23 mouse cellular contexts compared by ENCODE assay signal in the genomic region with DNA sequence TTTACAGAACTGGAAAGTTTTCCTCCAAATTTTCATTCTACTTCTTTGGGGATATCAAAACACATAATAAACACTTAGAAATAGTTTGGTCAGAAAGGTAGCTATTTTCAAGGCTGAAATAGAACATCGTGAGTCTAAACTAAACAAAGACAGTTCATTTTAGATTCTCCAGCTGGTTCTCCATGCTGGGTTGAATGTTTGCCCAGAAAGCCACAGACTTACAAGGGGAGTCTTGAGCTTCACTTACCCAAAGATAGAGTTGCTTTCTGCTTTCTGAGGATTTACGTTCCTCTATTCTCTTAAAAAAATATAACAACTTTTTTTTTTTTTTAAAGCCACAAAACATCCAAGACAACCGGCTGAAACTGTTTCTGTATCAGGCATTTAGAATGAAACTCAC. TPM values are rescaled to one million over a fixed set of nuclear protein-coding genes. Genes with fewer than 3 reads are reported as not detected.
A peak's percentile ranks its signal among the peaks of the same experiment; 100 is the strongest.
DNase-seq lines count a peak whose midpoint lies in the region; ATAC-seq and TF ChIP-seq lines count a peak whose summit lies in the region.
"Had no signal": no experiment of that assay in that cellular context is flagged by ENCODE, and none has a peak within 500 bp of the region (broad histone marks: within the 10 kb centered on the region; RNA-seq: fewer than 3 reads in every experiment).

No protein-coding gene starts in this region.

- peak; percentile 8 for DNase-seq in forebrain, postnatal 0 days
- peak; percentile 23 for DNase-seq in layer of hippocampus, adult 9-11 months
- DNase-seq in layer of hippocampus, adult 8-10 months (ENCODE audit: low spot score in 2 of 2): no peak
- peak; percentile 7 for DNase-seq in right cerebral cortex, adult 18-20 months
- no peak for DNase-seq in right cerebral cortex, adult 2 months (ENCODE audit: low spot score in 2 of 2)
- DNase-seq in adipocyte (ENCODE audit: low spot score): no peak
- DNase-seq: adrenal gland, adult 2 months; adrenal gland, postnatal 36 days; cerebellum, adult 11 months; cerebellum, adult 8-10 months; cerebellum, postnatal 25 days; gastrocnemius, postnatal 36 days; heart, adult 11 months; heart, postnatal 36 days had no signal

- H3K4me1 ChIP-seq in forebrain, postnatal 0 days (ENCODE audit: insufficient read depth): no peaks in the 10 kb centered on the region
- no peaks in the 10 kb centered on the region for H3K4me1 ChIP-seq in forebrain, embryonic 15.5 days
- H3K4me1 ChIP-seq: embryonic facial prominence, embryonic 13.5 days; forebrain, embryonic 13.5 days; heart, embryonic 13.5 days; hindbrain, embryonic 15.5 days had no signal

- no peak overlapping the region for H3K4me2 ChIP-seq in forebrain, postnatal 0 days (ENCODE audit: low read depth)
- no peak overlapping the region for H3K4me2 ChIP-seq in forebrain, embryonic 15.5 days (replicated peaks)
- H3K4me2 ChIP-seq: embryonic facial prominence, embryonic 13.5 days; forebrain, embryonic 13.5 days; heart, embryonic 13.5 days; hindbrain, embryonic 15.5 days had no signal

- H3K27me3 ChIP-seq in forebrain, postnatal 0 days (ENCODE audit: insufficient read depth, low read length): no peaks in the 10 kb centered on the region
- no peaks in the 10 kb centered on the region for H3K27me3 ChIP-seq in forebrain, embryonic 15.5 days
- H3K27me3 ChIP-seq: embryonic facial prominence, embryonic 13.5 days; forebrain, embryonic 13.5 days; heart, embryonic 13.5 days; hindbrain, embryonic 15.5 days had no signal

- H3K9me3 ChIP-seq in forebrain, postnatal 0 days (ENCODE audit: low read length): no peaks in the 10 kb centered on the region
- H3K9me3 ChIP-seq in forebrain, embryonic 15.5 days: no peaks in the 10 kb centered on the region
- H3K9me3 ChIP-seq: embryonic facial prominence, embryonic 13.5 days; forebrain, embryonic 13.5 days; heart, embryonic 13.5 days; hindbrain, embryonic 15.5 days had no signal

- no peak overlapping the region for H3K4me3 ChIP-seq in forebrain, postnatal 0 days (ENCODE audit: low read depth, low read length)
- H3K4me3 ChIP-seq in forebrain, embryonic 15.5 days: no peak overlapping the region
- H3K4me3 ChIP-seq: embryonic facial prominence, embryonic 13.5 days; forebrain, embryonic 13.5 days; heart, embryonic 13.5 days; hindbrain, embryonic 15.5 days had no signal

- no peak for TF ChIP-seq CTCF in forebrain, postnatal 0 days (IDR thresholded peaks at IDR 0.05; ENCODE audit: low read depth)

- H3K9ac ChIP-seq in forebrain, postnatal 0 days: no peak overlapping the region
- no peak overlapping the region for H3K9ac ChIP-seq in forebrain, embryonic 15.5 days (replicated peaks)
- H3K9ac ChIP-seq: embryonic facial prominence, embryonic 13.5 days; forebrain, embryonic 13.5 days; heart, embryonic 13.5 days; hindbrain, embryonic 15.5 days had no signal

- no peak overlapping the region for H3K27ac ChIP-seq in forebrain, postnatal 0 days (ENCODE audit: low read depth, low read length)
- H3K27ac ChIP-seq in forebrain, embryonic 15.5 days (replicated peaks): no peak overlapping the region
- H3K27ac ChIP-seq: embryonic facial prominence, embryonic 13.5 days; forebrain, embryonic 13.5 days; heart, embryonic 13.5 days; hindbrain, embryonic 15.5 days had no signal

- ATAC-seq in forebrain, postnatal 0 days: no peak
- no peak for ATAC-seq in forebrain, embryonic 15.5 days (replicated peaks)
- ATAC-seq: activated CD4-positive, CD25-positive, alpha-beta regulatory T cell, adult 4 months; forebrain, embryonic 13.5 days; Patski had no signal

- H3K36me3 ChIP-seq in forebrain, postnatal 0 days (ENCODE audit: insufficient read depth): no peaks in the 10 kb centered on the region
- no peaks in the 10 kb centered on the region for H3K36me3 ChIP-seq in forebrain, embryonic 15.5 days
- H3K36me3 ChIP-seq: embryonic facial prominence, embryonic 13.5 days; heart, embryonic 13.5 days; hindbrain, embryonic 15.5 days had no signal

- WGBS in forebrain, postnatal 0 days: 70% methylated on average over 3 of the region's 3 CpGs
- 86% methylated on average over 3 of the region's 3 CpGs for WGBS in forebrain, embryonic 15.5 days

RNA-seq across cellular contexts. Expression of a gene that starts 40.1 kb away (rescaled TPM):
- 6.0 and 7.8 TPM in 2 replicates for total RNA-seq in forebrain, postnatal 0 days (2014; rRNA removed)
- 1.3 and 2.2 TPM in 2 replicates for polyA plus RNA-seq in forebrain, postnatal 0 days (2015; fragmentation: Nextera tagmentation; extraction: Ambion mirVana)
- 1.6 and 2.0 TPM in 2 replicates for polyA plus RNA-seq in forebrain, embryonic 15.5 days (2015; fragmentation: Nextera tagmentation; extraction: Ambion mirVana)
- total RNA-seq in layer of hippocampus, adult 8-10 months (2022): 1 to 10 TPM; 2.6 to 3.8 (median 3.4) TPM
- total RNA-seq: MEL had no signal
- polyA plus RNA-seq: activated CD4-positive, CD25-positive, alpha-beta regulatory T cell, adult 4 months; C2C12 had no signal

Comparison
In these comparisons a context has a peak if more than half of its experiments do, and no peak if none do; other contexts are left out.
1. DNase-seq: peak in forebrain, postnatal 0 days (single experiment), layer of hippocampus, adult 9-11 months (single experiment) and right cerebral cortex, adult 18-20 months (single experiment); none in layer of hippocampus, adult 8-10 months (0 of 2), right cerebral cortex, adult 2 months (0 of 2) and adipocyte (single experiment).